8 mouse cellular contexts compared by ENCODE assay signal in the genomic region with DNA sequence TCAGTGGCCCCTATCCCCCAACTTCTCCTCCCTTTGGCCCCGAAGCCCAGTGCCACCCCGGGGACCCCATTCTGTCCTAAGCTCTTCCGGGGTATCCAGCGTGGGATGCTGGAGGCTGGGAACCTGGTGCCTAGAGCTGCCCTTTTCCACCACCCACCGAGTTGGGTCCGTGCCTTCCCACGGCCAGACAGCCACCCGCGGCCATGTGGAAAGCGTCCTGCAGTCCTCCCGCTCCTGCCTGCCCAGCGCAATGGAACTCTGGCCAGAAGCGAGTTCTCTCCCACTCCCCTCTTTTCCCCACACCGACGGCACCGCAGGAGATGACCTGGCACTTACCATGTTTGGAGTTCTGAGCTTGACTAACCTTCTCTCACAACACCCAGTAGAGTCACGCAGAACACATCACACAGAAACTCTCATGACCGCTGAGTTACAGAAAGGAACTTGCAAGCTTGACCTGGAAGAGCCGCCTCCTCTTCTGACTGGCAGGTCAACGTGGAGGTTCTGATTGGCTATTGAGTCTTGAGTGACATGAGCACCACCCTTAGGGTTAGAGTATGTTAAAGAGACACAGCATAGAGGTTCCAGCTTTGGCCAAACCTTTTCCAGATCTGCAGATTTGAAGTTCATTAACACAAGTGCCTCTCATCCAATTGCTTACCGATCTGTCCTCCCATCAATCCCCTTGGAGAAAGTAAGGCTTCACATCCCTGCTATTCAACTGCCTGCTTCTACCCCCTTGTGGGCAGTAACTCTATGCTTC. TPM values are rescaled to one million over a fixed set of nuclear protein-coding genes. Genes with fewer than 3 reads are reported as not detected.
DNase-seq lines count a peak whose midpoint lies in the region; ATAC-seq and TF ChIP-seq lines count a peak whose summit lies in the region.
"Not testable (repeated sequence)": the region's sequence is repeated elsewhere in the genome, so short reads cannot be mapped to it uniquely, and the experiment has no call there.

A gene (minus strand): TSS at position 436 of the 763 bp plus-strand sequence.

- WGBS in heart, embryonic 10.5 days: 3% methylated on average over 18 of the region's 21 CpGs
- under 1% methylated on average over 18 of the region's 21 CpGs for WGBS in limb, embryonic 12.5 days
- under 1% methylated on average over 18 of the region's 21 CpGs for WGBS in midbrain, embryonic 13.5 days

- TF ChIP-seq CTCF in bone marrow macrophage, adult 2 months (IDR thresholded peaks at IDR 0.05; ENCODE audit: low read depth, low read length); embryonic fibroblast, embryonic 13.5 days (IDR thresholded peaks at IDR 0.05; ENCODE audit: borderline replicate concordance, insufficient read depth, low read length): not testable (repeated sequence)

- H3K36me3 ChIP-seq in heart, embryonic 10.5 days; limb, embryonic 12.5 days; midbrain, embryonic 13.5 days: not testable (repeated sequence)

- H3K9me3 ChIP-seq in heart, embryonic 10.5 days; limb, embryonic 12.5 days; midbrain, embryonic 13.5 days: not testable (repeated sequence)

- peak; percentile 75 for DNase-seq in A20 (ENCODE audit: low read depth, low spot score)
- peak; percentile 74 for DNase-seq in heart, embryonic 10.5 days (ENCODE audit: low spot score)
- DNase-seq in kidney, adult 9 months: peak; percentile 91
- peak; percentile 33 for DNase-seq in spleen, adult 12 weeks (ENCODE audit: low spot score)

- H3K4me2 ChIP-seq in limb, embryonic 12.5 days: peak within 1 kb of the TSS; percentile 45
- H3K4me2 ChIP-seq in midbrain, embryonic 13.5 days (replicated peaks): peak within 1 kb of the TSS; percentile 55

- not testable (repeated sequence) for TF ChIP-seq POLR2A in bone marrow macrophage, adult 2 months (IDR thresholded peaks at IDR 0.05; ENCODE audit: borderline replicate concordance, low read depth, low read length)
- TF ChIP-seq POLR2A in embryonic fibroblast, embryonic 13.5 days (IDR thresholded peaks at IDR 0.05; ENCODE audit: low read depth, low read length): 0 out of 2 replicates have a peak, but pooled peaks have one; percentile 20

- peak within 1 kb of the TSS; percentile 52; the same call in 1 of the 2 replicates for H3K9ac ChIP-seq in limb, embryonic 12.5 days (replicated peaks)
- peak within 1 kb of the TSS; percentile 51; the same call in 1 of the 2 replicates for H3K9ac ChIP-seq in midbrain, embryonic 13.5 days (replicated peaks)

- H3K4me1 ChIP-seq in bone marrow macrophage, adult 2 months (ENCODE audit: control insufficient read depth, insufficient read depth, low read length); embryonic fibroblast, embryonic 13.5 days (ENCODE audit: control insufficient read depth, insufficient read depth, low read length); heart, embryonic 10.5 days; limb, embryonic 12.5 days (replicated peaks); midbrain, embryonic 13.5 days (replicated peaks): not testable (repeated sequence)

- H3K27ac ChIP-seq in bone marrow macrophage, adult 2 months (ENCODE audit: insufficient read depth, low read depth, low read length); embryonic fibroblast, embryonic 13.5 days (ENCODE audit: insufficient read depth, low read length); heart, embryonic 10.5 days; limb, embryonic 12.5 days; midbrain, embryonic 13.5 days: not testable (repeated sequence)

- not testable (repeated sequence) for ATAC-seq in limb, embryonic 12.5 days (ENCODE audit: insufficient number of reproducible peaks, insufficient read depth, low FRiP score, low TSS enrichment, low read depth); midbrain, embryonic 13.5 days

- peak within 1 kb of the TSS; percentile 56 for H3K4me3 ChIP-seq in bone marrow macrophage, adult 2 months (ENCODE audit: insufficient read depth, low read length)
- H3K4me3 ChIP-seq in embryonic fibroblast, embryonic 13.5 days (ENCODE audit: insufficient read depth, low read length): peak within 1 kb of the TSS; percentile 62
- H3K4me3 ChIP-seq in heart, embryonic 10.5 days: peak within 1 kb of the TSS; percentile 56
- peak within 1 kb of the TSS; percentile 46 for H3K4me3 ChIP-seq in limb, embryonic 12.5 days (replicated peaks)
- peak within 1 kb of the TSS; percentile 46 for H3K4me3 ChIP-seq in midbrain, embryonic 13.5 days (replicated peaks)

- H3K27me3 ChIP-seq in heart, embryonic 10.5 days (ENCODE audit: insufficient read depth, poor library complexity, severe bottlenecking); limb, embryonic 12.5 days; midbrain, embryonic 13.5 days: not testable (repeated sequence)

RNA-seq across cellular contexts. Expression of the gene that starts here (rescaled TPM):
- polyA plus RNA-seq in bone marrow macrophage, adult 2 months (2012; ENCODE audit: insufficient read depth, insufficient read length, missing spikeins): 16.9 and 19.5 TPM in 2 replicates
- polyA plus RNA-seq in embryonic fibroblast, embryonic 13.5 days (2011; ENCODE audit: insufficient read length, low read depth, missing spikeins): 65.0 and 81.6 TPM in 2 replicates
- polyA plus RNA-seq in heart, embryonic 10.5 days (2016; fragmentation: Nextera tagmentation; extraction: Ambion mirVana): 34.4 and 37.3 TPM in 2 replicates
- 31.1 and 33.6 TPM in 2 replicates for polyA plus RNA-seq in limb, embryonic 12.5 days (2016; fragmentation: Nextera tagmentation; extraction: Ambion mirVana)
- 39.5 and 39.7 TPM in 2 replicates for polyA plus RNA-seq in midbrain, embryonic 13.5 days (2015; fragmentation: Nextera tagmentation; extraction: Ambion mirVana)

Comparison
In these comparisons a context has a peak if more than half of its experiments do, and no peak if none do; other contexts are left out.
1. DNase-seq: peak in every context shown above with its lines; median percentile 91 in kidney, adult 9 months; 75 in A20; 74 in heart, embryonic 10.5 days; 33 in spleen, adult 12 weeks.